Comparison of ENCODE assay signal across 8 mouse cellular contexts in the genomic region with DNA sequence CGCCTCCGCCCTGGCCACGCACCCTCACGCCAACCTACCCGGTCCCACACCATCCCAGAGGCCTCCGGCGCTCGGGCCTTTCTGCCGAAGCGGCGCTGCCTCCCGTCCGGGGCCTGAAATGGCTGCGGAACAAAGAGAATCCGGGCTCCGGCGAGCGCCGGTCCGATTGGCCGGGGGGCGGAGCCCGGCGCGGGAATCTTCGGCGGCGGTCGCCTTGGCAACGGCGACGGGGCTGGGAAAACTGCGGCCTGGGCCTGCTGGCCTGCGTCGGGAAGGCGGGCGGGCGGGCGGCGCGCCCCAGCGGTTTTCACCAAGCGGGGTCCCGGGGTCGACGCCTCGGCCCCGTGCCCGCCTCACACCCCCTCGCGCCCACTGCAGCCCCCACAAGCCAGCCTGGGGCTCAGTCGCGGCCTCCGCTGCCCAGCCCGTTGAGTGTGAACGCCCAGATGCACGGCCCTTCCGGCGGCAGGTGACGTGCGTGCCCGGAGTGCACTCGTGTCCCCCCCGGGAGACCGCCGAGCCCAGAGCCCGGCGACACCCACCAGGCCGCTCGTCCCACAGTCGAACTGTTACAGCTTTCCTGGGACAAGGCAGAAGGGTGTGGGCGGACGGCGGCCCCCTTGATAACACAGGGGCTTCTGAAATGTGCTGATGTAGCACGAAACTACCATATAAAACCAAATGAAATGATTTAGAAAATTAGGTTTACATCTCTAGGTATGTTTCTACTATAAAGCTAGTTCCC. TPM values are rescaled to one million over a fixed set of nuclear protein-coding genes. Genes with fewer than 3 reads are reported as not detected.
DNase-seq lines count a peak whose midpoint lies in the region; ATAC-seq lines count a peak whose summit lies in the region.

A gene (minus strand): TSS at position 172 of the 745 bp plus-strand sequence.

- peaks cover 26% of the 10 kb centered on the region for H3K4me1 ChIP-seq in hindbrain, embryonic 10.5 days (replicated peaks)

- under 1% methylated on average over 75 of the region's 75 CpGs for WGBS in hindbrain, embryonic 10.5 days

- H3K27ac ChIP-seq in hindbrain, embryonic 10.5 days, result peak within 1 kb of the TSS; percentile 100

- peaks cover 31% of the 10 kb centered on the region for H3K36me3 ChIP-seq in hindbrain, embryonic 10.5 days

- H3K4me3 ChIP-seq in hindbrain, embryonic 10.5 days, result peak within 1 kb of the TSS; percentile 99

- H3K27me3 ChIP-seq in hindbrain, embryonic 10.5 days (ENCODE audit: insufficient read depth, poor library complexity, severe bottlenecking), result no peaks in the 10 kb centered on the region

- ATAC-seq in frontal cortex, adult (ENCODE audit: low TSS enrichment), result peak; percentile 94

- peaks cover 9% of the 10 kb centered on the region for H3K9me3 ChIP-seq in hindbrain, embryonic 10.5 days

- peak; percentile 47 for DNase-seq in MEL-GATA-1-ER (ENCODE audit: extremely low read depth, low read depth)
- peak; percentile 90 for DNase-seq in cerebellum, adult 8-10 months
- DNase-seq in hindbrain, embryonic 10.5 days (ENCODE audit: low spot score), result peak; percentile 94
- DNase-seq in layer of hippocampus, postnatal 10 days (ENCODE audit: low spot score in 2 of 2), result peak; percentile 92 to 95
- peak; percentile 95 for DNase-seq in lung, postnatal 10 days
- DNase-seq in ovary, postnatal 36 days (ENCODE audit: low spot score), result peak; percentile 96
- DNase-seq in thymus, postnatal 25 days, result peak; percentile 86

RNA-seq across cellular contexts. Expression of the gene that starts here (rescaled TPM):
- polyA plus RNA-seq in hindbrain, embryonic 10.5 days (2016; fragmentation: Nextera tagmentation; extraction: Ambion mirVana), result 72.9 and 74.6 TPM in 2 replicates
- total RNA-seq in layer of hippocampus, postnatal 10 days (2021), result 10 to 100 TPM; 64.7 to 69.3 TPM

Comparison
In these comparisons a context has a peak if more than half of its experiments do, and no peak if none do; other contexts are left out.
1. Peak in every context shown above with its lines: DNase-seq, ATAC-seq, H3K4me3 ChIP-seq and H3K27ac ChIP-seq.